Mouse (Mus musculus): ENCODE results near the gene Mark2. TPM values are rescaled to one million over a fixed set of nuclear protein-coding genes. Genes with fewer than 3 reads are reported as not detected.

Gene Mark2
- total RNA-seq, 2 experiments from 2014 or later = 34.4 to 39.5 TPM

GRCm38 (mm10) chr19:7267781-7268721 is 73.6 kb downstream of the Mark2 start:
- peak; percentile 72 for DNase-seq (ENCODE audit: low spot score)

GRCm38 (mm10) chr19:7267091-7267741 is 74.4 kb downstream of the Mark2 start, which contains the start of gene Rcor2:
Gene Rcor2 (plus strand): TSS chr19:7267325.
- DNase-seq (ENCODE audit: low spot score) = peak; percentile 67

- DNase-seq (ENCODE audit: low spot score) = no peak
Observed at GRCm38 (mm10) chr19:7266421-7266831, 75.2 kb downstream of the Mark2 start.

DNA sequence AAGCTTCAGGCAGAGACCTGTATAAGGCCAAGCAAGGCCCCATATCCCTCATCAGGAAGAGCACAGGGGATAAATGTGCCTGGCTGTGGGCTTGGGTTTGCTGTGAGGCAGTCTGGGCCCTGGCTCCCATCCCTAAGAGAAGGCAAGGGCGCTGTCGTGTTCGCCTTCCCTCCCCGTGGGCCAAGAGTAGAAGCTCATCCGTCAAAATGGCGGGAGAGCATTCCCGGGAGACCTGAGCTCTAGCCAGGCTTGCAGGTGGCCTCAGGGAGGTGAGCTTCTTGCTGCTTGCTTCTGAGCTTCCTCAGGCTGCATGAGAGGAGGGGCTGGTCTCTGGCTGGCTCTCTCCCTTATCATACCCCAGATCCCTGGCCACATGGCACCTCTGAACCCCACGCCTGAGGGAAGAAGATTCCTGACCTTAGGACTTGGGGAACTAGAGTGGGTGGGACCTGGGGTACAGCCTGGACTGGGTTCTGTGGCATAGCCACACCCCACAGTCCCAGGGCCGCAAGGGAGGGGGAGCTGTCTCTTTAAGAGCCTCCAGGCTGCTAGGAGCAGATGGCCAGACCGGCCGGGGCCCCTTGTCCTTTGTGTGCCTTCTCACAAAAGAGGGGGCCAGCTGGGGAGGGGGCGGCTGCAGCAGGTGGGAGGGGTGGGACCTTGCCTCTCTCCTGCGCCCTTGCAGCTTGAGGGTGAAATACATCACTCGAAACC is 76.0 kb downstream of the Mark2 start:
- DNase-seq (ENCODE audit: low spot score) = no peak

- DNase-seq (ENCODE audit: low spot score) = no peak
Observed at GRCm38 (mm10) chr19:7264766-7265331, 76.8 kb downstream of the Mark2 start.

DNA sequence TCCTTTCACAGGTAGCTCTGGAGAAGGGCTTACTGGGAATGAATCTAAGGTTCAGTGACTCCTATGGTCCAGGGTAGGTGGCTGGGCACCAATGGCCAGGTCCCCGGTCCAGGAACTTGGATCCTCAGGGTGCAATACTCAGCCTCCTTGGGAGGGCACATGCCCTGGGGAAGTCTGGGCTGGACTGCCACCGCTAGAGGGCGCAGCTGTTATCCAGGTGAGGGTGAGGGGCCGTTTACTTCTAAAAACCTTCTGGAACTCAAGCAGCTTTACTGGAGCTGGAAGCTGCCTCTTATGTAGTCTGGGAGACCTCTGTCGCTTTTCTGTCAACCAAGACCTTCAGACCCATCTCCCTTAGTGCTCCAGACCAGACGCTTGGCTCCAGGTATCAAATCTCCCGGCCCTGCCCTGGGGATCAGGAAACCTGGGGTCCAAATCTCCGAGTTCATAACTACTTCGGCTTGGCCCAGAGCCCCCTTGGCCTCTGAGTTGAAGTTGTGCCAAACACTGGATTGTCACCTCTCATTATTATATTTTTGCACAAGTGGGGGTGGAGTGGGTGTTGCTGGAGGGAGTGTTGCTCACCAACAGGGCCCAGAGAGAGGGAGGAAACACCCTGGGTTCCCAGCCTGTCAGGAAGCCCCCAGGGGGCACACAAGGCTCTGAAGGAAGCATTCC is 77.4 kb downstream of the Mark2 start:
- DNase-seq (ENCODE audit: low spot score) = peak; percentile 84

- DNase-seq (ENCODE audit: low spot score) = no peak
Observed at GRCm38 (mm10) chr19:7262592-7262991, 79.1 kb downstream of the Mark2 start.

- no peak for DNase-seq (ENCODE audit: low spot score)
Observed at GRCm38 (mm10) chr19:7261964-7262363, 79.7 kb downstream of the Mark2 start.

- no peak for DNase-seq (ENCODE audit: low spot score)
Observed at GRCm38 (mm10) chr19:7261476-7261875, 80.2 kb downstream of the Mark2 start.

GRCm38 (mm10) chr19:7257881-7258280 is 83.8 kb downstream of the Mark2 start:
- no peak for DNase-seq (ENCODE audit: low spot score)

DNA sequence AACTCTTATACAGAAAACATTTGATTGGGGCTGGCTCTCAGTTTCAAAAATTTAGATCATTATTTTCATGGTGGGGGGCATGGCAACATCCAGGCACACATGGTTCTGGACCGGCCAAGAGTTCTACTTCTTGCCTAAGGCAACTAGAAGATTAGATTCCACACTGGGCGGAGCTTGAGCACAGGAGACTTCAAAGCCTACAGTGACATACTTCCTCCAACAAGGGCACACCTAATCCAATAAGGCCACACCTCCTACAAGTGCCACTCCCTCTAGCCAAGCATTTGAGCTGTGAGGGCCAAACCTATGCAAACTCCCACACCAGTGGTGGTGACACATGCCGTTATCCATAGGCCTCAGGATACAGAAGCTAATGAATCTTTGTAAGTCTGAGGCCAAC is 95.6 kb downstream of the Mark2 start:
- DNase-seq (ENCODE audit: low spot score) = no peak

GRCm38 (mm10) chr19:7240782-7241690 is 100.6 kb downstream of the Mark2 start, which contains the start of gene Naa40:
Gene Naa40 (minus strand): TSS chr19:7241183.
- peak; percentile 89 for DNase-seq (ENCODE audit: low spot score)

DNA sequence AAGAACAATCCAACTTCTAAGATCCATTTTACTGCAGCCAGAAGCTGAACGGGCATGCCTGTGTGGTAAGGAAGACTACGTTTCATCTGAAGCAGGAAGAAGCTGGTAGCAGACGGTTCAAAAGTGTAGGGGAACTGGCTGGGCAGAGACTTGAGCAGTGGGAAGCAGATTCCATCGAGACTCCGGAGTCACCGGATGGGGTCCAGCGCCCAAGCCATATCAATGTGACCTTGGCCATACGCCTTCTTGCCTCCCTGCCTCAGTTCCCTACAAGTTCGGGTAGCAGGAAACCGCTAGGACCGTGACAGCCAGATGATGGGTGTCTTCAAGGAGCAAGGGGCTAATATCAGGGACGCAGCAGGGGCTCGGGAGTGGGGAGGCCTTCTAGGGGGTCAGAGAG is 101.4 kb downstream of the Mark2 start:
- DNase-seq (ENCODE audit: low spot score) = no peak

- no peak for DNase-seq (ENCODE audit: low spot score)
Observed at GRCm38 (mm10) chr19:7239574-7239973, 102.1 kb downstream of the Mark2 start.

DNA sequence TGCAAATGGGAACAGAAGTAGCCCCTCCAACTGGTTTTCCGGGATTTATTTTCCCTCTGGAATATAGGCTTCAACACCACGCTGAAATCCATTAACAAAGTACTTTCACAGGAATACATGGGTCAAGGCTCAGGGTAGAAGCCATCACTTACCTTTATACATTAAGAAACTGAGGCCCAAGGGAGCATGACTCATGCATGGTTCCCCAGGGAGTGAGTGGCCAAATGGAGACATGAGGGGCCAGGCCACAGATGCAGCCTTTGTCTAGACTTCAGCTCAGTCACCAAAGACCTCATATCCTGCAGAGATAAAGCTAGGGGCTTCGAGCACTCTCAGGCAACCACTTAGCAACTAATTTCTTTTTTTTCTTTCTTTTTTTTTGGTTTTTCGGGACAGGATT is 104.9 kb downstream of the Mark2 start:
- DNase-seq (ENCODE audit: low spot score) = no peak

GRCm38 (mm10) chr19:7236011-7236410 is 105.6 kb downstream of the Mark2 start:
- DNase-seq (ENCODE audit: low spot score) = no peak

GRCm38 (mm10) chr19:7235461-7235860 is 106.2 kb downstream of the Mark2 start:
- DNase-seq (ENCODE audit: low spot score) = no peak

DNA sequence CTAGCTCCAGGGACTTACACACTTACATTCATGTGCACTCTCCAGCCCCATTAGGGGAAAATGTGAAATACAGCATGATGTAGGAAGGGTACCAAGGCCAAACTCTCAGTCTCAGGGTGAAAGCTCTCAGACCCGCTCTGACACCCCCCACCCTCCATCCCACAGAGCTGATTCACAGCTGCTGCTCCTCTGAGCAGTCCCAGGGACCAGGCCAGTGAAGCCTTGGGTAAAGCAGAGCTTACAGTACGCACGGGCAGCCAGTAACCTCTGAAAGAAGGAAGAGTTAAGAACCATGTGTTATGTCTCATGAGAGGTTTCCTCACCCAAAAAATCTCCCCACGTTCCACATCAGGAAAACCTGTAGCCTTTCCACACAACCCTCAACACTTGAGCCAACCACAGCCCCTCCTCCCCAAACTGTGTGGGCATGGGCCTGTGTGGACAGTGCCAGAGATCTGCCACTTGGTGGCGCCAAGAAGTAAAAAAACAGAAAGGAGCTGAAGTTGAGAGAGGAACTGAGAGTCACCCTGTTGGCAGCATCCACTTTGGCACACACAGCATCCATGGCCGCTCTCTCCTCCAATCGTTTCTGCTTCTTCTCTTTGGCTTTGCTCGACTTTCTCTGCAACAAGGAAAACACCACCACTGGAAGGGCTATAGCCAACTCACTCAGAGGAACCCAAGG is 107.0 kb downstream of the Mark2 start:
- peak; percentile 85 for DNase-seq (ENCODE audit: low spot score)

DNA sequence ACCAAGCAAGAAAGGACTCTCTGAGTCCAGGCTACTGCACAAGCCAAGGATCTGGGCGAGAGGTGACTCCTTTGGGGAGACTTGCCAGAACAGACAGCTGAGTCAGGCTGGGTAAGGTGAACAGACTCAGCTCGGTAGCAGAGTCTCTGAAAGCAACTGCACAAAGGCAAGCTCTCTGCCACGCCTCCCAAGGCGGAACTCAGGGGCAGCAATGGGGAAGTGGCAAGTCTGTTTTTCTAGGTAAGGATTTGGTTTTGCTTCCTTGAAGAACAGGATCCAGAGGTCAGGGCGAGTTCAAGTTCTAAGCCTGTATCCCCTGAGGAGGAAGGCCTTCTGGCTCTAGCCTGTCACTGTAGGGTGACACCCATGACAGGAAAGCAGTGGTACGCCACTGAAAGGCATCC is 115.1 kb downstream of the Mark2 start:
- DNase-seq (ENCODE audit: low spot score) = peak; percentile 30

Data from gastrocnemius, adult 18-20 months (tissue).